30 mouse cellular contexts compared by ENCODE assay signal in the genomic region with DNA sequence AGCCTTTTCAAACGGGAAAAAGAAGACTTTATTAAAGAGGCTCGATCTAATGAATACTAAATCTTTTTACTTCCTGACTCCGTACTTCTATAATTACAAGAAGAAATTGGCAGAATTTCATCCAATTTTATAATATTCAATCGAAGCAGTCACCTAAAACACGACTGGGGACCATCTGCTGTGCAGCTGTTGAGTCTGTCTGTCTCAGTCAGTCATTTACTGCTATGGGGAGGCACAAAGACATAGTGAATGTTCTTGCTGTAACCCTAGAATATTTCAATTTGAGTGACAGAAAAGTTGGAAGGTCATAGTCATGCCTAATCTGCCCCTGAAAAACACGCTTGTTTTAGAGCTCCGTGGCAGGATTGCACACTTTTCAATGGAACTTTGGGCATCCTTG.
A peak's percentile ranks its signal among the peaks of the same experiment; 100 is the strongest.
DNase-seq lines count a peak whose midpoint lies in the region; ATAC-seq and TF ChIP-seq lines count a peak whose summit lies in the region.
"Had no signal": no experiment of that assay in that cellular context is flagged by ENCODE, and none has a peak within 500 bp of the region (broad histone marks: within the 10 kb centered on the region; RNA-seq: fewer than 3 reads in every experiment).

No protein-coding gene starts in this region.

- TF ChIP-seq CTCF in layer of hippocampus, adult 2 months (conservative IDR thresholded peaks at IDR 0.05) = no peak

- no peaks in the 10 kb centered on the region for H3K4me1 ChIP-seq in embryonic facial prominence, embryonic 11.5 days (ENCODE audit: control insufficient read depth, insufficient read depth, low read length)
- no peaks in the 10 kb centered on the region for H3K4me1 ChIP-seq in embryonic facial prominence, embryonic 10.5 days
- no peaks in the 10 kb centered on the region for H3K4me1 ChIP-seq in hindbrain, embryonic 12.5 days
- H3K4me1 ChIP-seq: liver, embryonic 15.5 days; lung, embryonic 15.5 days; neural tube, embryonic 13.5 days had no signal

- no peaks in the 10 kb centered on the region for H3K36me3 ChIP-seq in embryonic facial prominence, embryonic 11.5 days (replicated peaks; ENCODE audit: control insufficient read depth, insufficient read depth, low read depth, low read length)
- no peaks in the 10 kb centered on the region for H3K36me3 ChIP-seq in embryonic facial prominence, embryonic 10.5 days (replicated peaks)
- H3K36me3 ChIP-seq in hindbrain, embryonic 12.5 days = no peaks in the 10 kb centered on the region
- H3K36me3 ChIP-seq: liver, embryonic 15.5 days; lung, embryonic 15.5 days; midbrain, embryonic 12.5 days; neural tube, embryonic 13.5 days had no signal

- DNase-seq in embryonic facial prominence, embryonic 11.5 days (ENCODE audit: low spot score) = peak; percentile 1
- DNase-seq in embryonic facial prominence, embryonic 10.5 days (ENCODE audit: low spot score) = no peak
- peak; percentile 42 for DNase-seq in brain, adult 2 months (ENCODE audit: low read depth, low spot score)
- DNase-seq in layer of hippocampus, adult 2 months (ENCODE audit: low spot score in 2 of 2) = peak; percentile 52 to 55
- peak; percentile 34 for DNase-seq in mesoderm, embryonic 11.5 days (ENCODE audit: low read depth, low spot score)
- no peak for DNase-seq in lung, postnatal 14 days
- DNase-seq: adrenal gland, postnatal 14 days; cerebellum, adult 2 months; cerebellum, postnatal 25 days; gastrocnemius, adult 2 months; gastrocnemius, postnatal 36 days; heart, adult 18-20 months; heart, postnatal 4 days; kidney, adult 9 months; kidney, postnatal 14 days; left cerebral cortex, postnatal 4 days; lung, postnatal 36 days; right cerebral cortex, postnatal 4 days; thymus, adult 2 months; thymus, postnatal 36 days had no signal

- 61% methylated on average over 7 of the region's 7 CpGs for WGBS in embryonic facial prominence, embryonic 11.5 days
- WGBS in embryonic facial prominence, embryonic 10.5 days = 80% methylated on average over 7 of the region's 7 CpGs
- WGBS in hindbrain, embryonic 12.5 days = 72% methylated on average over 7 of the region's 7 CpGs

- no peak overlapping the region for H3K4me3 ChIP-seq in embryonic facial prominence, embryonic 11.5 days (ENCODE audit: low read depth, low read length)
- no peak overlapping the region for H3K4me3 ChIP-seq in embryonic facial prominence, embryonic 10.5 days
- H3K4me3 ChIP-seq in layer of hippocampus, adult 2 months = no peak overlapping the region
- H3K4me3 ChIP-seq in hindbrain, embryonic 12.5 days = no peak overlapping the region
- H3K4me3 ChIP-seq: gastrocnemius, adult 2 months; liver, embryonic 15.5 days; lung, embryonic 15.5 days; midbrain, embryonic 12.5 days; neural tube, embryonic 13.5 days had no signal

- H3K9ac ChIP-seq in embryonic facial prominence, embryonic 11.5 days (replicated peaks; ENCODE audit: low read length) = no peak overlapping the region
- H3K9ac ChIP-seq in hindbrain, embryonic 12.5 days = no peak overlapping the region
- H3K9ac ChIP-seq: hindbrain, embryonic 14.5 days; liver, embryonic 15.5 days; lung, embryonic 15.5 days; midbrain, embryonic 12.5 days; neural tube, embryonic 13.5 days had no signal

- H3K4me2 ChIP-seq in embryonic facial prominence, embryonic 11.5 days (ENCODE audit: low read depth, low read length) = no peak overlapping the region
- H3K4me2 ChIP-seq in hindbrain, embryonic 12.5 days (replicated peaks) = no peak overlapping the region
- H3K4me2 ChIP-seq: heart, embryonic 11.5 days; hindbrain, embryonic 14.5 days; liver, embryonic 15.5 days; lung, embryonic 15.5 days; midbrain, embryonic 12.5 days; neural tube, embryonic 13.5 days had no signal

- no peaks in the 10 kb centered on the region for H3K9me3 ChIP-seq in embryonic facial prominence, embryonic 11.5 days (replicated peaks; ENCODE audit: control insufficient read depth, low read length)
- H3K9me3 ChIP-seq in embryonic facial prominence, embryonic 10.5 days = no peaks in the 10 kb centered on the region
- H3K9me3 ChIP-seq in hindbrain, embryonic 12.5 days (replicated peaks) = no peaks in the 10 kb centered on the region
- H3K9me3 ChIP-seq: liver, embryonic 15.5 days; lung, embryonic 15.5 days; midbrain, embryonic 12.5 days; neural tube, embryonic 13.5 days had no signal

- ATAC-seq in embryonic facial prominence, embryonic 11.5 days (replicated peaks; ENCODE audit: insufficient number of reproducible peaks, low FRiP score, low TSS enrichment, low read depth) = no peak
- no peak for ATAC-seq in hindbrain, embryonic 12.5 days (ENCODE audit: low FRiP score)
- ATAC-seq: forebrain, embryonic 16.5 days; intestine, postnatal 0 days; Patski had no signal

- H3K27me3 ChIP-seq in embryonic facial prominence, embryonic 11.5 days (ENCODE audit: control insufficient read depth, insufficient read depth, low read length) = no peaks in the 10 kb centered on the region
- H3K27me3 ChIP-seq in embryonic facial prominence, embryonic 10.5 days (replicated peaks; ENCODE audit: low read depth, poor library complexity, severe bottlenecking) = no peaks in the 10 kb centered on the region
- H3K27me3 ChIP-seq in hindbrain, embryonic 12.5 days = no peaks in the 10 kb centered on the region
- H3K27me3 ChIP-seq: liver, embryonic 15.5 days; lung, embryonic 15.5 days; midbrain, embryonic 12.5 days; neural tube, embryonic 13.5 days; Patski had no signal

- H3K27ac ChIP-seq in embryonic facial prominence, embryonic 11.5 days (replicated peaks; ENCODE audit: low read depth, low read length) = no peak overlapping the region
- no peak overlapping the region for H3K27ac ChIP-seq in embryonic facial prominence, embryonic 10.5 days (replicated peaks)
- H3K27ac ChIP-seq in layer of hippocampus, adult 2 months = peak overlapping the region; percentile 32; the same call in 1 of the 2 replicates
- no peak overlapping the region for H3K27ac ChIP-seq in hindbrain, embryonic 12.5 days
- H3K27ac ChIP-seq: gastrocnemius, adult 2 months; hindbrain, embryonic 14.5 days; liver, embryonic 15.5 days; lung, embryonic 15.5 days; midbrain, embryonic 12.5 days; neural tube, embryonic 13.5 days had no signal

Comparison
In these comparisons a context has a peak if more than half of its experiments do, and no peak if none do; other contexts are left out.
1. DNase-seq: peak in embryonic facial prominence, embryonic 11.5 days (single experiment), brain, adult 2 months (single experiment), layer of hippocampus, adult 2 months (2 of 2) and mesoderm, embryonic 11.5 days (single experiment); none in embryonic facial prominence, embryonic 10.5 days (single experiment) and lung, postnatal 14 days (single experiment).